Mouse (Mus musculus) B cell, adult 2 months (primary cell): ENCODE results near the gene Cntd1.

ENCODE experiments used
- DNase-seq, 2 experiments: peaks; one replicate each; pipeline ENCODE4 v3.0.0; 2022

Gene Cntd1

DNA sequence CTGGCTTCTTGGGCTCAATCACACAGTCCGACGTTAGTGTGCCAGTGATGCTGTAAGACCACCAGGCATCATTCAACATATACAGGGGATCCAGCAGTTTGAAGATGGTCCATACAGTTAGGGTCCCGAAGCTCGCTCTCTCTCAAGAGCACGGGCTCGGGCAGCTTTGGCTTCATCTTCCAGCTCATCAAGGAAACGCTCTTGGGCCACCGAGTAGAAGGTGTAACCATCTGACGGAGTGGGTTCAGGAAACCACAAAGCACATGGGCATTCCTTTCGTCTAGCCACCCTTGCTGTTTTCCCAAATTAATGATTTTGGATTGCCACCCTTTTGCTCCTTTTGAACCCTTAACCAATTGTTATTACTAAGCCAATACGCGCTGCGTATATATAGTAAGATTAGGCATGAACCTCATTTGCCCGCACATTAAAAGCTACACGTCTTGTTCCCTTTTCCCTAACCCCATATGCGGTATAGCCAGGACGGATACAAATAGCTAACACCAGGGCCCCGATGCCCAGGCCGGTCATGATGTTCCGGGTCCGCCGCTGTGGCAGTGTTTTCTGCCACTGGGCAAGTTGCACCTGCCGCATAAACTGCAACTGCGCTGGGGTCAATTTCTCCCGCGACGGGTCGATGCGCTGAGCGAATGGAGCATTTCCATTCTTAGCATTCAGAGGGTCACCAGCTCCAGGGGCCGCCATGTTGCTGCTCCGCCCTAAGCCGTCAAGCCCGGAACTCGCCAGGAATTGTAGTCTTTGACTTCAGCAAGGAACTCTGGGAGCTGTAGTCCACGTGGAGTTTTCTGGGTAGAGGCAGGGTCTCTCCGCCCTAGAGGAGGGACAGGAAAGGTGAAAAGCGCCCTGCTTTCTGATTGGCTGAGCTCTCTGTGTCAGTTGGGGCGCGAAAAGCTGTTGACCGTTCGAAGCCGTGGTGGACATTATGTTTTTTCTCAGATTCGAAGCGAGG, at the start of gene Cntd1, which contains the start of gene Coa3:
Cntd1 (plus strand) TSS at position 790 of the 970 bp plus-strand sequence.
Coa3 (minus strand) TSS at position 892 of the 970 bp plus-strand sequence.
- peak; percentile 75 to 79 for DNase-seq

DNA sequence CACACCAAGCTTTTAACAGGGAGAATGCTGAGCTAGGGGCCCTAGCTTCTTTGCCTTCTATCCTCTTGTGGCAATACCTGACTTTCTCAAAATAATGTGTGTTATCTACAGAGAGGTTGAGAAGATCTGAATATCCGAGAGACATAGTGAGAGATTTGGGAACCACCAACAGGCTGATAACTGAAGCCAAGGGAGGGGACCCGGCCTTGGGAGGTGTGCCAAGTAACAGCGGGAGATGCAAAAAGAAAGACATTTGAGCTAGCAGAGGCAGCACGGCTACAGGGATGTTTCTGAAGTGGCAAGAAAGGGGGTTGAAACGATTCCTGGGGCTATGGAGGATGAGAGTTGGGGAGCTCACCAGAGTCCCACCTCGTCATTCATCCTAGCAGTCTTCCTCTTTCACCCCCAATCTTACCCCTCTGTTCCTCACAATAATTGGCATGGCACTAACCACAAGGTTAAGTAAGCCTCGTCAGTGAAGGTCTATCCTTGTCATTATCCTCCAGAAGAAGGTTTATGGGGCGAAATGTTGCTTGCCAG, 49.4 kb upstream of the Cntd1 start:
- DNase-seq = no peak

GRCm38 (mm10) chr11:101230061-101230511, 48.7 kb upstream of the Cntd1 start:
- DNase-seq = no peak

DNA sequence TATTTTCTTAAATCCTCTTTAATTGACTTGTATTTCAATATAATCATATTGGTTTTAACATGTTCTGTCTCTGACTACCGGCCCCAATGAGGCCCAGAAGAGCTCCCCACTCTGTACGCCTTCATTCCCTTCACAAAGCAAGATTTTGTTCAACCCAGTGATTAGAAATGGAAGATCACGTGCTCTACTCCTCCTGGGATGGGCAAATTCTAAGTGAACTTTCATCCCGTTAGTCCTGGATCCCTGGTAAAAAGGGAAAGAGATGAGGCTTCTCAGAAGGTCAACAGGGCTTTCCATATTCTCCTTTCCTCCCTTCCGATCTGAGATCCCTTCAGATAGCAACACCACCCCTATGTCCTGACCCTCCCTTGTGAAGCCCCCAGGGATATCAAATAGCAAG, 48.3 kb upstream of the Cntd1 start:
- DNase-seq = no peak

GRCm38 (mm10) chr11:101230991-101231871, 47.6 kb upstream of the Cntd1 start:
- no peak for DNase-seq

DNA sequence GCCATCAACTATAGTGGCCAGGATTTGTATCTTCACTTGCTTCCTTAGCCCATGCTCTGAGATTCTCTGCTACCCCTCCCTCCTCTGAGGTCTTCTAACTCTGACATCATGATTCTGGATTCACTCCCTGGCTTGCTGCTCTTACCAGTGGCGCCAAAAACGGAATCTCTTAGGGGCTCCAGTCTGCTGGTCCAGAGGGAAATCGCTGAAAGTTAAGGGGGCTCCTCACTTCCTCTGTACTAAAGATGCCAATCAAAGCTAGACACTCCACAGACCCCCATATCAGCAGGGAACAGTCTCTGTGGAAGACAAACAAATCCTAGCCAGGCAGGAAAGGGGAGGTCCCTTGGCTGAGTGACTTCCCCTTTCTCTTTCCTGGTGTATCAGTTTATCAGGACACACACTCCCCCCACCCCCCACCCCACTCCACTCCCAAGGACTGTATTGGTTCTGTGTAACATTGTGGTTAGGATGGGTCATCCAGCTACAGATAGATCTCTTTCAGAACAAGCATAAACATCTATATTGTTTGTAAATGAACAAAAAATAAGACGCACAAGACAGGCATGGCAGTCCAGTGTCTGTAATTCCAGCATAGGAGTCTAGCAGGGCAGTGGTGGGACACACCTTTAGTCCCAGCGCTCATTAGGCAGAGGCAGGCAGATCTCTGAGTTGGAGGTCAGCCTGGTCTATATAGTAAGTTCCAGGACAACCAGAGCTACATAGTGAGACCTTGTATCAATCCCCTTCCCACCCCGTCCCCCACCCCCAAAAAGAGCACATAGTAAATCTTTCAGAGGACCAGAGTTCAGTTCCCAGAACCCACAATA, 46.6 kb upstream of the Cntd1 start:
- no peak for DNase-seq

DNA sequence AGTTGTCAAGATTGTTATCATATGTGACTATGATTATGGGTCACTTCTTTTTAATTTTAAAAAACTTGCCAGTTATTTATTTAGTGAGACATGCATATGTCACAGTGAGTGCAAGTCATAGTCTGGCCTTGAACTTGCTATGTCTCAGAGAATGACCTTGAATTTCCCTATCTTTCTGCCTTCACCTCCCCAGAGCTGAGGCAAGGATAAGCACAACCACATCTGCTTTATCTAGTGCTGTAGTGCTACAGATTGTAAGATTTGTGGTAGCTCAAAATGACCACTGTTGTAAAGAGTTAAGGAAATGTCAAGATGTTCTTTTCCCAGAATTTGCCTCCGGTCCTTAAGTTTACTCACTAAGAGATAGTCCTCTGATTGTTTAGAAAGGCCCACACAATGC, 45.6 kb upstream of the Cntd1 start:
- no peak for DNase-seq

DNA sequence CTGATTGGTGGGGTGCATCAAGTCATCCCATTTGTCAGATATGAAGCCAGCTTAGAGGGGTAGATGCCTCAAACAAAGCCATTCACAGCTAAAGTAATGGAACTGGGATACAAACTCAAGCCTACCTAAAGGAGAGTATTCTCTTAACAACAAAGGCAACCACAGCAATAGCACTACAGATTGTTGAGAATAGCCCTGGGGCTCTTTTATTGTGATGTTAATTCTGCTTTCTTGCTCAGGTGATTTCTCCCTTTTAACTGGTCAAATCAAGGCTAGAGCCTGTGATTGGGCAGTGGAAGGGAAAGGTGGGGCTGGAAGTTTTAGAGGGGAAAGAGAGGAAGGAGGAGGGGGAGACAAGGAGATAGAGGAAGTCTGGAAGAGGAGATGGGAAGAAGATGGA, 44.7 kb upstream of the Cntd1 start:
- no peak for DNase-seq

GRCm38 (mm10) chr11:101235429-101235828, 43.4 kb upstream of the Cntd1 start:
- no peak for DNase-seq

GRCm38 (mm10) chr11:101236782-101237181, 42.0 kb upstream of the Cntd1 start:
- DNase-seq = no peak

- no peak for DNase-seq
Observed at GRCm38 (mm10) chr11:101238071-101238647, 40.7 kb upstream of the Cntd1 start.

DNA sequence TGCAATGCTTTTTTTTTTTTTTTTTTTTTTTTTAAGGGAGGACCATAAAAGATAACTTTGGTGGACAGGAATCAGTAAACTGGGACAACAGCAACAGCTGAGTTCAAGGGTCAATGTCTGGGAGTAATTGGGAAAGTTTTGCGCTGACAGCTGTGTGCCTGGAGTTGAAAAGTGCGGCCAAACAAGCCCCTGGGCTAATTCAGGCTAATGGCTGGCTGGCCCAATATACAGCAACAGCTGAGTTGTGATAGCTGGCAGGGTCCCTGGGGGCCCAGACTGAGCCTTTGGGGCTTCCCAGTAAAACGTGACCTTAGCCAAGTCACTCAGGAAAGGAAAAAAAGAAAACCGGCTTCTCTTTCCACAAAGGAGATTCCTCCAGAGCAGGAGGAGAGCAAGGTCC, 33.7 kb upstream of the Cntd1 start:
- DNase-seq = no peak

GRCm38 (mm10) chr11:101245855-101246701, 32.7 kb upstream of the Cntd1 start, which contains the start of gene Ramp2:
Gene Ramp2 (plus strand): TSS chr11:101246028.
- DNase-seq = peak in 1 of 2 experiments; percentile 40

DNA sequence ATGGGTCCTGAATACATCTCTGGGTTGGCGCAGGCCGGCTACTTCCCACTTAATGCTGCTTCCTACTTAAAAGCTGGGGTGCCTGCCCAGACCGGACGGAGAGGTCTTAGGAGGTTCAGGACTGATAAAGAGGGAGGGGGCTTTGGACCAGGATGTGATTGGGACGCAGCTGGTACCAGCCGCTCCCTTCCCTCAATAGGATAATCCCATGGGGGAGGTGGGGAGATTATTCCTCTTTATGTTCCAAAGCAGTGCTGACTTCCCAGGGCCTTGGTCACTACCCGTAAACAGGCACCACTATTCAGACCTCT, 32.2 kb upstream of the Cntd1 start:
- DNase-seq = no peak

- DNase-seq = no peak
Observed at GRCm38 (mm10) chr11:101247521-101248030, 31.2 kb upstream of the Cntd1 start.

GRCm38 (mm10) chr11:101248258-101248994, 30.4 kb upstream of the Cntd1 start:
- DNase-seq = peak; percentile 74 to 76

GRCm38 (mm10) chr11:101251031-101251430, 27.8 kb upstream of the Cntd1 start:
- DNase-seq = no peak

DNA sequence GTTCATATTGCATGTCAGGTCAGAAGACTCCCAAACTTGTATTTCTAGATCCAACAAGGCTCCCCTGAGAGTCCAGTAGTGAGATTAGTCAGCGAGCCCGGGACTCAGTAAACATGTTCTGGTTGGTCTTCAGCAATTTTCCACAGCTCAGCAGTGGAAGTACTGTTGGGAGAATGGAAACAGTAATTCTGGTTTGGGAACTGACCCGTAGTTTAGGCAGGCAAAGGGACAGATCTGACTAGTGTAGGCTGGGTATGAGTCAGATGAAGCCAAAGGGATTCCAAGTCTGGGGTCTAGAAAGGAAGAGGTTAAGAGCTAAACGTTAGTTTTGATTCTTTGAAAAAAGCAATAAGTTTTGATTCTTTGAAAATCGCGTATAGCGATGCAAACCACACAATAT, 25.9 kb upstream of the Cntd1 start:
- DNase-seq = no peak

DNA sequence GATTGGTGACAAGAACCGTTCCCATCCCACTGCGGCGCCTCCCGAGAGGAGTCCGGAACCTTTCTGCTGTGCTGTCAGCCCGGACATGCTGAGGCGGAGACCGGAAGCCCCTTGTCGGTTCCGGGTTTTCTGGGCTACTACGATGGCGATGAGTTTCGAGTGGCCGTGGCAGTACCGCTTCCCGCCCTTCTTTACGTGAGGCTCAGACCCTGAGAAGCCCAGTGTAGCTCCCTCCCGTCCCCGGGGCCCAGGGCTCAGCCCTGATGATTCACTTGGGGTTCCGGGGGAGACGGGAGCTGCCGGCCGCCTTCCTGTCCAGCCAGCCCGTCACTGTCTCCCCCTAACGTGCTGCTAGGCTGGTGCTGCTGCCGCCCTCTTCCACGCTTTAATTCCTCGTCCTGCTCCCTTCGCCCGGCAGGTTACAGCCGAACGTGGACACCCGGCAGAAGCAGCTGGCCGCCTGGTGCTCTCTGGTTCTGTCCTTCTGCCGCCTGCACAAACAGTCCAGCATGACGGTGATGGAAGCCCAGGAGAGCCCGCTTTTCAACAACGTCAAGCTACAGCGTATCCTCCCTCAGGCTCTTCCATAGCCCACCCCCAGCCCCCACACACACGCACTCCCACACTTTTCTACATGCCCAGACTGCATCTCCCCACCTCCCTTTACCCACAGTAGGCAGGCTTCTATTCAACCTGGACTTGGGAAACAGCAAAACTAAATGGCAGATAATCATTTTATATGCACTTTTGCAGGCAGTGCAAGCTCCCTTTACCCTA, 25.0 kb upstream of the Cntd1 start, which contains the start of gene Vps25:
Vps25 (plus strand) TSS at position 95 of the 777 bp plus-strand sequence.
- DNase-seq = peak; percentile 88 to 89
